Mouse (Mus musculus): ENCODE data around the gene Ppp1r13b. TPM values are rescaled to one million over a fixed set of nuclear protein-coding genes. Genes with fewer than 3 reads are reported as not detected.

Ppp1r13b gene
- polyA plus RNA-seq, 1 experiment from 2014 or later: 5.6 TPM

- H3K4me2 ChIP-seq (ENCODE audit: low read depth, low read length): peak within 1 kb of the TSS; percentile 90
- WGBS: under 1% methylated on average over 81 of the region's 87 CpGs
- no peaks in the 10 kb centered on the region for H3K36me3 ChIP-seq (ENCODE audit: control insufficient read depth, insufficient read depth, low read length)
- H3K4me3 ChIP-seq (ENCODE audit: low read length): peak within 1 kb of the TSS; percentile 93
- peak within 1 kb of the TSS; percentile 97 for H3K27ac ChIP-seq (ENCODE audit: low read length)
- peak; percentile 94 for ATAC-seq
- no peaks in the 10 kb centered on the region for H3K27me3 ChIP-seq (replicated peaks; ENCODE audit: control insufficient read depth, insufficient read depth, low read length)
- H3K9me3 ChIP-seq (ENCODE audit: control insufficient read depth, low read length): no peaks in the 10 kb centered on the region
- peak within 1 kb of the TSS; percentile 90 for H3K9ac ChIP-seq (ENCODE audit: low read depth, low read length)
- peaks cover 54% of the 10 kb centered on the region for H3K4me1 ChIP-seq (ENCODE audit: control insufficient read depth, insufficient read depth, low read length)
These were observed 93.9 kb downstream of the Ppp1r13b start, which contains the start of the genes Xrcc3 and Zfyve21 for GRCm38 (mm10) chr12:111813766-111814617. Gene Xrcc3, minus strand, starts transcription at chr12:111813873. Gene Zfyve21, plus strand, starts transcription at chr12:111814170.

DNA sequence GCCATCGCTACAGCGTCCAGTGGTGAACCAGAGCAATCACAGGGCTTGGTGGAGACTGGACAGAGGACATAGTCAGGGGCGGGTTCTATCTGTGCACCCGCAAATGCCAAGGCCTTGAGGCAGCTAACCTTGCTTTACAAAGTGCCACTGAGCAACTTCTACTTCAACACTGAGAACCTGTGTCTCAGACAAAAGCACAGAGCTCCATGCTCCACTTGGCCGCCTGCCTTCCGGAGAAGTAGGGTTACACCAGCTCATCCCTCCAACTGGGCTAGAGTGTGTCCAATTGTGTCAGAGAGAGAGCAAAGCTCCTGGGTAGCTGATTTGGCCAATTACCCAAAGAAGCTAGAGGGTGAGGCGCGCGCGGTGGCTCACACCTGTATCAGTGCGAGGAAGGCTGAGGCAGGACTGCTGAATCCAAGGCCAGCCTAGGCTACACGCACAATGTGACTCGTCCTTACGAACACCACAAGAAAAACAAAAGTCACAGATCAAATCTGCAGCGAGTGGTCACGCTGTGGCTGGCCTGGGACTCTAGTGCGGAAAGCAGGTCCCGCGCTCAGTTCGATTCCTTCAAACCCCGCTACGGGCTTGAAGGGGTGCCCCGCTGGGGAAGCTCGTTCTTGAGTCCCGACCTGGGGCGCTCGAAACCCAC is 94.7 kb downstream of the Ppp1r13b start:
- Histone ChIP-seq H3K4me1 (ENCODE audit: control insufficient read depth, insufficient read depth, low read length) (peaks cover 48% of the 10 kb centered on the region), H3K27me3 (replicated peaks; ENCODE audit: control insufficient read depth, insufficient read depth, low read length) (no peaks in the 10 kb centered on the region), H3K36me3 (ENCODE audit: control insufficient read depth, insufficient read depth, low read length) (no peaks in the 10 kb centered on the region), H3K9ac (ENCODE audit: low read depth, low read length) (peak overlapping the region; percentile 72), H3K27ac (ENCODE audit: low read length) (peak overlapping the region; percentile 46; the same call in 1 of the 2 replicates), H3K9me3 (ENCODE audit: control insufficient read depth, low read length) (no peaks in the 10 kb centered on the region), H3K4me3 (ENCODE audit: low read length) (peak overlapping the region; percentile 65), H3K4me2 (ENCODE audit: low read depth, low read length) (peak overlapping the region; percentile 90)
- ATAC-seq: no peak
- 3% methylated on average over 27 of the region's 27 CpGs for WGBS

DNA sequence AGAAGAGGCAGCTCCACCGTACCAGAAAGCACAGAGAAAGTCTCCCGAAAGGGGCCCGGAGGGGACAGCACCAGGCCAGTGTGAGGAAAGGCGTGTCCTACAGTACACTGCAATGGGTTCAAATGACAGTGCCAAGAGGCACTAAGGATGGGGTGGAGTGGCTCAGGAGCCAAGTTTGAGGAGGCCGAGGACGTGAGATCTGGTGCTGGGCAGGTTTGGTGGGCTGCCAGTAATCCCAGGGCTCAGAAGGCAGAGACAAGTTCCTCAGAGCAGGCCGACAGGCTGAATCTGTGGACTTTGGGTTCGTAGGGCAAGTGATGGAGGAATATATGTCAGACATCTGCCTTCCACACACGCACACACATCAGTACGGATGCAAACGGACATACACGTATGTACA is 95.3 kb downstream of the Ppp1r13b start:
- H3K9ac ChIP-seq (ENCODE audit: low read depth, low read length): peak overlapping the region; percentile 72
- no peaks in the 10 kb centered on the region for H3K36me3 ChIP-seq (ENCODE audit: control insufficient read depth, insufficient read depth, low read length)
- ATAC-seq: no peak
- WGBS: 62% methylated on average over 12 of the region's 12 CpGs
- no peaks in the 10 kb centered on the region for H3K9me3 ChIP-seq (ENCODE audit: control insufficient read depth, low read length)
- no peak overlapping the region for H3K27ac ChIP-seq (ENCODE audit: low read length)
- peak overlapping the region; percentile 90 for H3K4me2 ChIP-seq (ENCODE audit: low read depth, low read length)
- peaks cover 45% of the 10 kb centered on the region for H3K4me1 ChIP-seq (ENCODE audit: control insufficient read depth, insufficient read depth, low read length)
- peak overlapping the region; percentile 65 for H3K4me3 ChIP-seq (ENCODE audit: low read length)
- no peaks in the 10 kb centered on the region for H3K27me3 ChIP-seq (replicated peaks; ENCODE audit: control insufficient read depth, insufficient read depth, low read length)

DNA sequence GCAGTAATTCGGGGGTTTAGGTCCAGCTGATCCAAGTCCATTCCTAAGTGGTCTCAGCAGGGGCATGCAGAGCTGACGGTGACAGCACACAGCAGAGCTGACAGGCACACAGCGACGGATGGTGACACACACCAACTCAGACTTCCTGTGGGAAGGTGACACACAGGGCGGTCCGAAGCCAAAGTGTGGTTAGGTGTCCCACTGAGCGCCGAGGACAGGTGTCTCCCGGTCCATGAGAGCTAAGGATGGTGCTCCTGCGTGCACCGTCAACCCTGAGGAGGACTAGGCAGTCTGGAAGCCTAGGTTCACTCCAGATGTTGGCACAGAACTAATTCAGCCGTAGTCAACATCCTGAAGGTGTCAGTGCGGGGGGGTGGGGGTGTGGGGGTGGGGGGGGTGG is 95.8 kb downstream of the Ppp1r13b start:
- ATAC-seq: no peak
- 89% methylated on average over 13 of the region's 13 CpGs for WGBS
- Histone ChIP-seq H3K36me3 (ENCODE audit: control insufficient read depth, insufficient read depth, low read length) (no peaks in the 10 kb centered on the region), H3K4me3 (ENCODE audit: low read length) (no peak overlapping the region), H3K9ac (ENCODE audit: low read depth, low read length) (no peak overlapping the region), H3K4me1 (ENCODE audit: control insufficient read depth, insufficient read depth, low read length) (peaks cover 45% of the 10 kb centered on the region), H3K4me2 (ENCODE audit: low read depth, low read length) (no peak overlapping the region), H3K27me3 (replicated peaks; ENCODE audit: control insufficient read depth, insufficient read depth, low read length) (no peaks in the 10 kb centered on the region), H3K9me3 (ENCODE audit: control insufficient read depth, low read length) (no peaks in the 10 kb centered on the region), H3K27ac (ENCODE audit: low read length) (no peak overlapping the region)

DNA sequence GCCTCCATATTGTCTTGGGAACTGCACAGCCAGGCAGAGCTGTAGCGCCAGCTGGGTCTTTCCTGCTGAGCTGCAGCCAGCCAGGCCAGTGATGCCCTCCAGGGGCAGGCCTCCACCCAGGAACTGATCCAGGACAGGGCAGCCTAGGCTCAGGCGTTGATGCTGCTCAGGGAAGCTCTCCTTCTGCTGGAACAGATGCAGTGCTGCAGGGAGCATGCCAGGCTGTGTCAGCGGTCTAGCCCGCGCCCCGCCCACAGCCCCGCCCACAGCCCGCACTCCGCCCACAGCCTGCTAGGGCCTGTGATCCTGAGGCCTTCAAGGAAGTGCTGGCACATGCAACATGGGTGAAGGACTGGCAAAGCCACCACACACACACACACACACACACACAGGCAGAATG is 98.1 kb downstream of the Ppp1r13b start:
- Histone ChIP-seq H3K4me2 (ENCODE audit: low read depth, low read length) (peak overlapping the region; percentile 27), H3K4me1 (ENCODE audit: control insufficient read depth, insufficient read depth, low read length) (peaks cover 24% of the 10 kb centered on the region), H3K9ac (ENCODE audit: low read depth, low read length) (peak overlapping the region; percentile 59), H3K27ac (ENCODE audit: low read length) (peak overlapping the region; percentile 72), H3K36me3 (ENCODE audit: control insufficient read depth, insufficient read depth, low read length) (0 out of 2 replicates have a peak, but pooled peaks cover 11% of the 10 kb centered on the region), H3K4me3 (ENCODE audit: low read length) (peak overlapping the region; percentile 14; the same call in 1 of the 2 replicates), H3K9me3 (ENCODE audit: control insufficient read depth, low read length) (no peaks in the 10 kb centered on the region), H3K27me3 (replicated peaks; ENCODE audit: control insufficient read depth, insufficient read depth, low read length) (no peaks in the 10 kb centered on the region)
- 5% methylated on average over 9 of the region's 9 CpGs for WGBS
- ATAC-seq: peak; percentile 55

- no peak for ATAC-seq
- Histone ChIP-seq H3K27ac (ENCODE audit: low read length) (0 out of 2 replicates have a peak overlapping the region, but pooled peaks have one; percentile 9), H3K9ac (ENCODE audit: low read depth, low read length) (no peak overlapping the region), H3K27me3 (replicated peaks; ENCODE audit: control insufficient read depth, insufficient read depth, low read length) (no peaks in the 10 kb centered on the region), H3K9me3 (ENCODE audit: control insufficient read depth, low read length) (no peaks in the 10 kb centered on the region), H3K4me3 (ENCODE audit: low read length) (no peak overlapping the region), H3K4me2 (ENCODE audit: low read depth, low read length) (no peak overlapping the region), H3K4me1 (ENCODE audit: control insufficient read depth, insufficient read depth, low read length) (peaks cover 24% of the 10 kb centered on the region), H3K36me3 (ENCODE audit: control insufficient read depth, insufficient read depth, low read length) (peaks cover 16% of the 10 kb centered on the region; the same call in 1 of the 2 replicates)
- 92% methylated on average over 6 of the region's 6 CpGs for WGBS
These were observed 99.1 kb downstream of the Ppp1r13b start for GRCm38 (mm10) chr12:111808775-111809174.

DNA sequence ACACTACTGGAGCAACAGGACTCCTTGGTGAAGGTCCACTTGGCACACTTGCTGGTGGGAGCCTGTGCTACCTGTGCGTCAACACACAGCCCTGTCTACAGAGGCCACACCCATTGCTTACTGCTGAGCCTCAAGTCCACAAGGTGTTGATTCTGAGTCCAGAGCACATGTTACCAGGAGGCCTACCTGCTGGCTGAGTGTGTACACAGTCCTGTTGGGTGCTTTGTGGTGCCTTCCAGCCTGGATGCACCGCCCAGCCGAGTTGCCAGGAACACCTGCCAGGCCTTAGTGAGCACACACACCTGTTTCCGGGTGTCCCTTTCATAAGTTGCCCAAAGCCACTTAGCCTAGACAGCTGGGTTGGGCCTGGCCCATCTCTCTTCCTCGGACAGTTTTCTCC is 104.4 kb downstream of the Ppp1r13b start:
- H3K36me3 ChIP-seq (ENCODE audit: control insufficient read depth, insufficient read depth, low read length): peaks cover 27% of the 10 kb centered on the region
- no peak overlapping the region for H3K4me2 ChIP-seq (ENCODE audit: low read depth, low read length)
- ATAC-seq: peak; percentile 77
- no peak overlapping the region for H3K9ac ChIP-seq (ENCODE audit: low read depth, low read length)
- H3K4me1 ChIP-seq (ENCODE audit: control insufficient read depth, insufficient read depth, low read length): peaks cover 7% of the 10 kb centered on the region; the same call in 1 of the 2 replicates
- 66% methylated on average over 5 of the region's 5 CpGs for WGBS
- no peaks in the 10 kb centered on the region for H3K27me3 ChIP-seq (replicated peaks; ENCODE audit: control insufficient read depth, insufficient read depth, low read length)
- H3K27ac ChIP-seq (ENCODE audit: low read length): peak overlapping the region; percentile 33
- H3K4me3 ChIP-seq (ENCODE audit: low read length): no peak overlapping the region
- no peaks in the 10 kb centered on the region for H3K9me3 ChIP-seq (ENCODE audit: control insufficient read depth, low read length)

- peaks cover 7% of the 10 kb centered on the region; the same call in 1 of the 2 replicates for H3K4me1 ChIP-seq (ENCODE audit: control insufficient read depth, insufficient read depth, low read length)
- H3K4me3 ChIP-seq (ENCODE audit: low read length): no peak overlapping the region
- H3K9me3 ChIP-seq (ENCODE audit: control insufficient read depth, low read length): no peaks in the 10 kb centered on the region
- no peak overlapping the region for H3K4me2 ChIP-seq (ENCODE audit: low read depth, low read length)
- peak; percentile 38; the same call in 1 of the 2 replicates for ATAC-seq
- H3K9ac ChIP-seq (ENCODE audit: low read depth, low read length): no peak overlapping the region
- no peaks in the 10 kb centered on the region for H3K27me3 ChIP-seq (replicated peaks; ENCODE audit: control insufficient read depth, insufficient read depth, low read length)
- peak overlapping the region; percentile 31; the same call in 1 of the 2 replicates for H3K27ac ChIP-seq (ENCODE audit: low read length)
- peaks cover 26% of the 10 kb centered on the region for H3K36me3 ChIP-seq (ENCODE audit: control insufficient read depth, insufficient read depth, low read length)
- WGBS: 76% methylated on average over 10 of the region's 10 CpGs
These were observed 107.3 kb downstream of the Ppp1r13b start for GRCm38 (mm10) chr12:111800459-111801183.

GRCm38 (mm10) chr12:111798493-111798892 is 109.4 kb downstream of the Ppp1r13b start:
- Histone ChIP-seq H3K27ac (ENCODE audit: low read length) (no peak overlapping the region), H3K4me1 (ENCODE audit: control insufficient read depth, insufficient read depth, low read length) (peaks cover 14% of the 10 kb centered on the region; the same call in 1 of the 2 replicates), H3K27me3 (replicated peaks; ENCODE audit: control insufficient read depth, insufficient read depth, low read length) (no peaks in the 10 kb centered on the region), H3K9me3 (ENCODE audit: control insufficient read depth, low read length) (no peaks in the 10 kb centered on the region), H3K36me3 (ENCODE audit: control insufficient read depth, insufficient read depth, low read length) (peaks cover 18% of the 10 kb centered on the region), H3K4me3 (ENCODE audit: low read length) (no peak overlapping the region), H3K4me2 (ENCODE audit: low read depth, low read length) (no peak overlapping the region), H3K9ac (ENCODE audit: low read depth, low read length) (no peak overlapping the region)
- WGBS: 90% methylated on average over 13 of the region's 13 CpGs
- no peak for ATAC-seq

Data from intestine, embryonic 16.5 days (tissue).